Mouse (Mus musculus) hindbrain, postnatal 0 days (tissue): ENCODE measurements around the gene Surf4. TPM values are rescaled to one million over a fixed set of nuclear protein-coding genes. Genes with fewer than 3 reads are reported as not detected.

ENCODE experiments used
- ATAC-seq: fragments of 200-750 bp; cut with Nextera tagmentation; 2 replicates; pipeline ENCODE4 v1.8.0; 2017; ENCODE audit warnings: mild to moderate bottlenecking, moderate TSS enrichment, moderate library complexity
- DNase-seq: peaks from one replicate; pipeline ENCODE4 v3.0.0-alpha.2; 2015; ENCODE audit warnings: low spot score
- H3K27ac ChIP-seq: fragments of 300-500 bp; sonication (generic); 2 replicates; pipeline ENCODE4 v1.5.1; 2014; ENCODE audit warnings: mild to moderate bottlenecking
- H3K27me3 ChIP-seq: fragments of 300-500 bp; sonication (generic); 2 replicates; pipeline ENCODE4 v1.6.1; 2014; ENCODE audit warnings: low read length, mixed read lengths; ENCODE audit not compliant: insufficient read depth
- H3K36me3 ChIP-seq: fragments of 300-500 bp; sonication (generic); 2 replicates; pipeline ENCODE4 v1.6.1; 2014; ENCODE audit warnings: low read length, mixed read lengths; ENCODE audit not compliant: insufficient read depth
- H3K4me1 ChIP-seq: fragments of 300-500 bp; sonication (generic); 2 replicates; pipeline ENCODE4 v1.6.1; 2014; ENCODE audit warnings: antibody characterized with exemption, low read length, mixed read lengths; ENCODE audit not compliant: insufficient read depth
- H3K4me2 ChIP-seq: fragments of 300-500 bp; sonication (generic); 2 replicates; pipeline ENCODE4 v1.6.1; 2014; ENCODE audit warnings: low read depth, mild to moderate bottlenecking, low read length, moderate library complexity, mixed read lengths
- H3K4me3 ChIP-seq: fragments of 300-500 bp; sonication (generic); 2 replicates; pipeline ENCODE4 v1.5.1; 2014; ENCODE audit warnings: low read length
- H3K9ac ChIP-seq: fragments of 300-500 bp; sonication (generic); replicated peaks from 2 replicates; pipeline ENCODE4 v1.6.1; 2014; ENCODE audit warnings: mild to moderate bottlenecking, low read length, moderate library complexity, mixed read lengths
- H3K9me3 ChIP-seq: fragments of 300-500 bp; sonication (generic); 2 replicates; pipeline ENCODE4 v1.6.1; 2016; ENCODE audit warnings: low read length, mixed read lengths
- CTCF ChIP-seq: IDR thresholded peaks from 2 replicates; pipeline ENCODE4 v1.5.1; 2016; ENCODE audit warnings: antibody characterized with exemption, control low read depth, low read depth
- WGBS: fragments of 180-500 bp; shearing (Covaris S2); extraction: QIAGEN DNeasy Blood & Tissue Kit; methylation state at CpG from one replicate; pipeline ENCODE4 v1.1.7; 2014; 5-methylcytosine and 5-hydroxymethylcytosine counted together
- polyA plus RNA-seq: library from polyadenylated mRNA; unstranded; fragments of >200 nt; fragmentation: Nextera tagmentation; extraction: Ambion mirVana; gene quantifications from 2 replicates; pipeline ENCODE4 v1.2.1, GENCODE M21; 2015
- total RNA-seq: library from RNA; depleted of rRNA; stranded (reverse); fragments of >200 nt; gene quantifications from 2 replicates; pipeline ENCODE4 v1.2.3, GENCODE M21; 2014; rRNA removed

The Surf4 gene
- total RNA-seq (126 TPM in 2 replicates), polyA plus RNA-seq (97.8 and 107 TPM in 2 replicates)

GRCm38 (mm10) chr2:26933304-26934055, at the start of gene Surf4, which contains the start of gene Stkld1:
Gene Surf4 (minus strand): TSS chr2:26933928.
Gene Stkld1 (plus strand): TSS chr2:26934047.
- no peaks in the 10 kb centered on the region for H3K27me3 ChIP-seq
- H3K9me3 ChIP-seq, result no peaks in the 10 kb centered on the region
- peak within 1 kb of the TSS; percentile 88 for H3K27ac ChIP-seq
- ATAC-seq (peak; percentile 94), DNase-seq (peak; percentile 95)
- H3K4me1 ChIP-seq, result peaks cover 8% of the 10 kb centered on the region; the same call in 1 of the 2 replicates
- H3K9ac ChIP-seq, result peak within 1 kb of the TSS; percentile 97
- TF ChIP-seq CTCF, result no peak
- no peaks in the 10 kb centered on the region for H3K36me3 ChIP-seq
- peak within 1 kb of the TSS; percentile 93 for H3K4me3 ChIP-seq
- H3K4me2 ChIP-seq, result peak within 1 kb of the TSS; percentile 85
- WGBS, result under 1% methylated on average over 41 of the region's 70 CpGs

DNA sequence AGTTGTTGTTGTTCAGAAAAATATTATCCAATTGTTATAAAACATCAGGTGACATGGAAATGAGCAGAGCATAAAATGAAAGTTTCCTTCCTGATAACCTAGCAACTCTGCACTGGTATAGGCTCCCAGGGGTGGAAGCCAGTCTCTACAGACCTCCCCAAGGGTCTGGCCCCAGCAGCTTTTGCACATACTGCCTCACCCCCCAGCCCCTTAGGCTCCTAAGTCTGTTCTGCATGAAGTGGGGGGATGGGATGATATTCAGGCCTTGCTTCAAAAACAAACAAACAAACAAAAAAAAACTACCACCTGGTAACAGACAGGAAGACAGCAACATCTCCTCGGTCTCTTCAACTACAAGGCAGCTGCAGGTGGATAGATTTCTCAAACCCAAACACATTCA, 46.6 kb upstream of the Surf4 start:
- no peak overlapping the region for H3K27ac ChIP-seq
- ATAC-seq (no peak), DNase-seq (no peak)
- WGBS, result 71% methylated on average over 1 of the region's 1 CpGs
- H3K27me3 ChIP-seq, result no peaks in the 10 kb centered on the region
- H3K9ac ChIP-seq, result no peak overlapping the region
- H3K4me2 ChIP-seq, result no peak overlapping the region
- TF ChIP-seq CTCF, result no peak
- H3K9me3 ChIP-seq, result no peaks in the 10 kb centered on the region
- H3K36me3 ChIP-seq, result no peaks in the 10 kb centered on the region
- no peak overlapping the region for H3K4me3 ChIP-seq
- H3K4me1 ChIP-seq, result no peaks in the 10 kb centered on the region

- Histone ChIP-seq H3K36me3 (no peaks in the 10 kb centered on the region), H3K27me3 (no peaks in the 10 kb centered on the region), H3K4me2 (no peak overlapping the region), H3K9me3 (no peaks in the 10 kb centered on the region), H3K4me1 (no peaks in the 10 kb centered on the region), H3K27ac (no peak overlapping the region), H3K9ac (no peak overlapping the region), H3K4me3 (no peak overlapping the region)
- no peak for TF ChIP-seq CTCF
- no peak for ATAC-seq
- DNase-seq, result no peak
- 60% methylated on average over 4 of the region's 4 CpGs for WGBS
Measured at GRCm38 (mm10) chr2:26973960-26974359, 40.2 kb upstream of the Surf4 start.

DNA sequence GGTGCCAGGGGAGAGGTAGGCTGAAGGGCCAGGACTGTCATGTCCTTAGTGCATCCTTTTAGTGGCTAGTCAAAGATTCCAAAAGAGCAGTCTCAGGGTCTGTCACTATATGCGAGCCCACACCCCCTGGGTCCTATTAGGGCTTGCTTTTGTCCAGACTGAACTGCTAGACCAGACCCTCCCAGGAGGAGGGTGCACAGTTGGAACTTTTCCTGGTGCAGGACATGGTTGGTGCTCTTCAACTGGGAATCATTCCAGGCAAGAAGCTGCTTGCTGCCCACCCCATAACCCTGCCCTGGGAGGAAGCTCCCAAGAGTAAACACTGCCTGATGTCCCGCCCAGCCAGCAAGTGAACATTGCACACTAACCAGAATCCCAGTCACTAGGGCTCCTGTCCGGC, 39.4 kb upstream of the Surf4 start, which contains the start of gene Adamts13:
Adamts13 (plus strand) TSS at position 301 of the 400 bp plus-strand sequence.
- ATAC-seq (no peak), DNase-seq (no peak)
- no peak within 1 kb of the TSS for H3K27ac ChIP-seq
- no peak within 1 kb of the TSS for H3K9ac ChIP-seq
- H3K4me3 ChIP-seq, result no peak within 1 kb of the TSS
- H3K27me3 ChIP-seq, result no peaks in the 10 kb centered on the region
- WGBS, result 59% methylated on average over 3 of the region's 3 CpGs
- no peaks in the 10 kb centered on the region for H3K9me3 ChIP-seq
- TF ChIP-seq CTCF, result no peak
- no peaks in the 10 kb centered on the region for H3K36me3 ChIP-seq
- no peak within 1 kb of the TSS for H3K4me2 ChIP-seq
- no peaks in the 10 kb centered on the region for H3K4me1 ChIP-seq

DNA sequence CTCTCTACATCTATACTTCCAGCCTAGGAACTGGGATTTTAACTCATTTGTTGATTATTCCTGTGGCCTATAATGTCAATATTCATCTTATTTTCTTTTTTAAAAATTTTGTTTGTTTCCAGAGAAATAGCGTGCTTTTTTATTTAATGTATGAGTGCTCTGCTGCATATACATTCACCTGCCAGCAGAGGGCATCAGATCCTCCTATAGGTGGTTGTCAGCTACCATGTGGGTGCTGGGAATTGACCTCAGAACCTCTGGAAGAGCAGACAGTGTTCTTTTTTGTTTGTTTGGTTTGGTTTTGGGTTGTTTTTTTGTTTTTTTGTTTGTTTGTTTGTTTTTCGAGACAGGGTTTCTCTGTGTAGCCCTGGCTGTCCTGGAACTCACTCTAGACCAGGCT, 33.5 kb upstream of the Surf4 start:
- peak; percentile 20; the same call in 1 of the 2 replicates for TF ChIP-seq CTCF
- Histone ChIP-seq H3K9me3 (no peaks in the 10 kb centered on the region), H3K9ac (no peak overlapping the region), H3K4me2 (no peak overlapping the region), H3K27ac (no peak overlapping the region), H3K36me3 (no peaks in the 10 kb centered on the region), H3K27me3 (no peaks in the 10 kb centered on the region), H3K4me1 (peaks cover 5% of the 10 kb centered on the region), H3K4me3 (no peak overlapping the region)
- WGBS, result 80% methylated on average over 2 of the region's 2 CpGs
- DNase-seq (no peak), ATAC-seq (no peak)

GRCm38 (mm10) chr2:26964724-26965370, 31.1 kb upstream of the Surf4 start:
- no peak for TF ChIP-seq CTCF
- peaks cover 7% of the 10 kb centered on the region; the same call in 1 of the 2 replicates for H3K36me3 ChIP-seq
- DNase-seq (no peak), ATAC-seq (no peak)
- peak overlapping the region; percentile 55 for H3K4me3 ChIP-seq
- 21% methylated on average over 14 of the region's 14 CpGs for WGBS
- peaks cover 11% of the 10 kb centered on the region for H3K4me1 ChIP-seq
- no peaks in the 10 kb centered on the region for H3K9me3 ChIP-seq
- H3K4me2 ChIP-seq, result peak overlapping the region; percentile 71
- H3K9ac ChIP-seq, result peak overlapping the region; percentile 64
- no peaks in the 10 kb centered on the region for H3K27me3 ChIP-seq
- H3K27ac ChIP-seq, result peak overlapping the region; percentile 96
